Mouse (Mus musculus) lung, embryonic 16.5 days (tissue): ENCODE data around the gene Vkorc1. TPM values are rescaled to one million over a fixed set of nuclear protein-coding genes. Genes with fewer than 3 reads are reported as not detected.

Experiments used
- ATAC-seq: fragments of 200-750 bp; cut with Nextera tagmentation; 2 replicates; pipeline ENCODE4 v1.8.0; 2017; ENCODE audit warnings: low read depth, mild to moderate bottlenecking, moderate library complexity
- H3K27ac ChIP-seq: fragments of 300-500 bp; sonication (generic); 2 replicates; pipeline ENCODE4 v1.5.1; 2014; ENCODE audit warnings: mild to moderate bottlenecking, control low read depth, low read length
- H3K27me3 ChIP-seq: fragments of 300-500 bp; sonication (generic); 2 replicates; pipeline ENCODE4 v1.6.1; 2014; ENCODE audit warnings: low read depth, low read length, mixed read lengths; ENCODE audit not compliant: control insufficient read depth, insufficient read depth
- H3K36me3 ChIP-seq: fragments of 300-500 bp; sonication (generic); 2 replicates; pipeline ENCODE4 v1.6.1; 2014; ENCODE audit warnings: low read length; ENCODE audit not compliant: control insufficient read depth, insufficient read depth
- H3K4me1 ChIP-seq: fragments of 300-500 bp; sonication (generic); replicated peaks from 2 replicates; pipeline ENCODE4 v1.6.1; 2014; ENCODE audit warnings: low read length, mixed read lengths; ENCODE audit not compliant: control insufficient read depth, insufficient read depth
- H3K4me2 ChIP-seq: fragments of 300-500 bp; sonication (generic); 2 replicates; pipeline ENCODE4 v1.6.1; 2014; ENCODE audit warnings: low read depth, low read length, control low read depth
- H3K4me3 ChIP-seq: fragments of 300-500 bp; sonication (generic); 2 replicates; pipeline ENCODE4 v1.5.1; 2014; ENCODE audit warnings: mild to moderate bottlenecking, low read length, control low read depth
- H3K9ac ChIP-seq: fragments of 300-500 bp; sonication (generic); 2 replicates; pipeline ENCODE4 v1.6.1; 2014; ENCODE audit warnings: low read length, control low read depth
- H3K9me3 ChIP-seq: fragments of 300-500 bp; sonication (generic); 2 replicates; pipeline ENCODE4 v1.6.1; 2016; ENCODE audit warnings: low read length; ENCODE audit not compliant: control insufficient read depth
- WGBS: fragments of 180-500 bp; shearing (Covaris S2); extraction: QIAGEN DNeasy Blood & Tissue Kit; methylation state at CpG from one replicate; pipeline ENCODE4 v1.1.7; 2014; 5-methylcytosine and 5-hydroxymethylcytosine counted together
- polyA plus RNA-seq: library from polyadenylated mRNA; unstranded; fragments of >200 nt; fragmentation: Nextera tagmentation; extraction: Ambion mirVana; gene quantifications from 2 replicates; pipeline ENCODE4 v1.2.1, GENCODE M21; 2015

Vkorc1 gene
- polyA plus RNA-seq, 1 experiment from 2014 or later = 162 TPM

- Histone ChIP-seq H3K4me1 (no peaks in the 10 kb centered on the region), H3K9ac (no peak overlapping the region), H3K4me3 (no peak overlapping the region), H3K27me3 (no peaks in the 10 kb centered on the region), H3K36me3 (peaks cover 11% of the 10 kb centered on the region; the same call in 1 of the 2 replicates), H3K27ac (no peak overlapping the region), H3K4me2 (no peak overlapping the region), H3K9me3 (no peaks in the 10 kb centered on the region)
- ATAC-seq = no peak
- WGBS = 65% methylated on average over 6 of the region's 6 CpGs
Measured at GRCm38 (mm10) chr7:127849973-127850875, 45.2 kb downstream of the Vkorc1 start.

Other genes starting within 250 kb of the Vkorc1 start
- 40.5 and 46.1 TPM in 2 replicates for gene Bcl7c, start 186.7 kb downstream of the Vkorc1 start, polyA plus RNA-seq
- gene Ctf1, start 182.9 kb downstream of the Vkorc1 start, polyA plus RNA-seq = 11.4 and 11.8 TPM in 2 replicates
- 0.23 and 0.24 TPM in 2 replicates for gene Ctf2, start 163.5 kb downstream of the Vkorc1 start, polyA plus RNA-seq
- gene Fbxl19, start 151.1 kb downstream of the Vkorc1 start, polyA plus RNA-seq = 3.1 and 3.8 TPM in 2 replicates
- gene Orai3, start 125.8 kb downstream of the Vkorc1 start, polyA plus RNA-seq = 29.1 and 32.7 TPM in 2 replicates
- gene Setd1a, start 118.9 kb downstream of the Vkorc1 start, polyA plus RNA-seq = 13.8 and 18.1 TPM in 2 replicates
- not detected in 2 replicates for gene Gm49388, start 110.0 kb downstream of the Vkorc1 start, polyA plus RNA-seq
- gene Hsd3b7, start 95.0 kb downstream of the Vkorc1 start, polyA plus RNA-seq = 27.5 and 32.1 TPM in 2 replicates
- gene Stx4a, start 71.3 kb downstream of the Vkorc1 start, polyA plus RNA-seq = 44.5 and 45.1 TPM in 2 replicates
- 1.1 and 1.3 TPM in 2 replicates for gene Stx1b, start 71.1 kb downstream of the Vkorc1 start, polyA plus RNA-seq
- gene Zfp646, start 19.4 kb downstream of the Vkorc1 start, polyA plus RNA-seq = 11.2 and 11.3 TPM in 2 replicates
- 15.0 and 17.5 TPM in 2 replicates for gene Zfp668, start 18.8 kb downstream of the Vkorc1 start, polyA plus RNA-seq
- gene Prss53, start 4.6 kb downstream of the Vkorc1 start, polyA plus RNA-seq = 1.1 and 2.0 TPM in 2 replicates
- not detected in 2 replicates for gene Gm21974, start 163 bp downstream of the Vkorc1 start, polyA plus RNA-seq
- gene Bckdk, start 8.5 kb upstream of the Vkorc1 start, polyA plus RNA-seq = 129 and 133 TPM in 2 replicates
- 37.2 and 38.9 TPM in 2 replicates for gene Kat8, start 16.9 kb upstream of the Vkorc1 start, polyA plus RNA-seq
- gene Prss8, start 34.5 kb upstream of the Vkorc1 start, polyA plus RNA-seq = 101 and 108 TPM in 2 replicates
- 12.3 and 12.4 TPM in 2 replicates for gene Prss36, start 51.1 kb upstream of the Vkorc1 start, polyA plus RNA-seq
- gene Fus, start 71.8 kb upstream of the Vkorc1 start, polyA plus RNA-seq = 299 and 328 TPM in 2 replicates
- 37.6 and 51.2 TPM in 2 replicates for gene Pycard, start 98.2 kb upstream of the Vkorc1 start, polyA plus RNA-seq
- 0.28 and 0.63 TPM in 2 replicates for gene Trim72, start 108.3 kb upstream of the Vkorc1 start, polyA plus RNA-seq
- 1.3 and 1.6 TPM in 2 replicates for gene Itgam, start 167.0 kb upstream of the Vkorc1 start, polyA plus RNA-seq
- not detected in 2 replicates for gene Gm49368, start 167.1 kb upstream of the Vkorc1 start, polyA plus RNA-seq
- 0.11 and 0.28 TPM in 2 replicates for gene Itgax, start 233.9 kb upstream of the Vkorc1 start, polyA plus RNA-seq